Mouse (Mus musculus): ENCODE data around the gene Pnliprp1. TPM values are rescaled to one million over a fixed set of nuclear protein-coding genes. Genes with fewer than 3 reads are reported as not detected.

Gene Pnliprp1
- not detected in 2 replicates for polyA plus RNA-seq (2012; ENCODE audit: insufficient read depth, insufficient read length, low replicate concordance, missing spikeins)

DNA sequence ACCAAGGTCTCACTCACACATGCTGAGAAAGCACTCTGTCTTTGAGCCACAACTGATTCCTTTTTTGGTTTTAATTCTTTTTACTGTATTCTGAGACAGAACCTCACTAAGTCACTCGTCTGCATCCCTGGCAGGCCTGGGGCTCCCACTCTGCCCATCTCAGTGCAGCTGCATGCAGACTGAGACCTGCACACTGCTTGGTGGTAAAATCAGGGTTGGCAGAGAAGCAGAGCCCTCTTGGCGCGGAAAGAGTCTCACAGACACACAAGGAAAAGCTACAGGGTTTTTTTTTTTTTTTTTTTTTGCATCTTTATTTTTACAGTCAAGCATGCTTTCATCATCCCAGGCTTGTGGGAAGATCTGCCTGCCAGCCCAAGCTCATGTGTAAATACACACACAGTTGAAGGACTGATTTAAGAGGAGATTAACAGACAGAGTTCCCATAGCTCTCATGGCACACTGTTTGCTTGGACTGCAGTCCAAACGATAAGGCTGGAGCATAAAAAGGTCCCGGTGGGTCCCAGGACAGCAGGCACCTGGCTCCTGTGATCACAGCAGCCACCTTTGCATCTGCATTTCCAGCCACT lies at the start of gene Pnliprp1:
Pnliprp1 (plus strand) TSS at position 443 of the 587 bp plus-strand sequence.
- no peak within 1 kb of the TSS for H3K27ac ChIP-seq (ENCODE audit: insufficient read depth, low read depth, low read length)
- TF ChIP-seq POLR2A (IDR thresholded peaks at IDR 0.05; ENCODE audit: insufficient read depth, low read depth, low read length) (no peak), CTCF (IDR thresholded peaks at IDR 0.05; ENCODE audit: insufficient read depth, low read depth, low read length) (no peak)
- WGBS: 50% methylated on average over 5 of the region's 5 CpGs

DNA sequence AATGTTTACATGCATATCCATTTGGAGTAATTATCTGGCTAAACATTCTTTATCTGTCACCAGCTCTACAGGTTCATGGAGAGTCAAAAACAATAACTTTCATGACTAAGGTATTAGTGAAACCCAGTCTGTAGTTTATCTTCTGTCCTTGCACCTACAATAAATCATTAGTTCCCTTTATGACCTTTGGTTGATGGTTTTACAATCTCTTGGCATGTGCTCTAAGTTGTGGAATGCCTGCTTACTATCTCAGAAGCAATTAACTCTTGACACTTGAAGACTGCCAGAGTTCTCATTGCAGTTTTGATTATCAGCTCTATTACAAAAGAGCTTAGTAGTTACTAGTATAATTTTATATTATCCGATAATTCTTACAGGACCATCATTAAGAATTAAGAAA lies 39.8 kb upstream of the Pnliprp1 start:
- Histone ChIP-seq H3K4me3 (ENCODE audit: insufficient read depth, low read depth, low read length) (no peak overlapping the region), H3K4me1 (ENCODE audit: control insufficient read depth, insufficient read depth, low read length) (no peaks in the 10 kb centered on the region), H3K27ac (ENCODE audit: insufficient read depth, low read depth, low read length) (no peak overlapping the region)
- TF ChIP-seq POLR2A (IDR thresholded peaks at IDR 0.05; ENCODE audit: insufficient read depth, low read depth, low read length) (no peak), CTCF (IDR thresholded peaks at IDR 0.05; ENCODE audit: insufficient read depth, low read depth, low read length) (no peak)
- WGBS: 95% methylated on average over 1 of the region's 1 CpGs

More for the DNA sequence above, at the start of gene Pnliprp1:
- no peaks in the 10 kb centered on the region for H3K4me1 ChIP-seq (ENCODE audit: control insufficient read depth, insufficient read depth, low read length)
- H3K4me3 ChIP-seq (ENCODE audit: insufficient read depth, low read depth, low read length): no peak within 1 kb of the TSS

DNA sequence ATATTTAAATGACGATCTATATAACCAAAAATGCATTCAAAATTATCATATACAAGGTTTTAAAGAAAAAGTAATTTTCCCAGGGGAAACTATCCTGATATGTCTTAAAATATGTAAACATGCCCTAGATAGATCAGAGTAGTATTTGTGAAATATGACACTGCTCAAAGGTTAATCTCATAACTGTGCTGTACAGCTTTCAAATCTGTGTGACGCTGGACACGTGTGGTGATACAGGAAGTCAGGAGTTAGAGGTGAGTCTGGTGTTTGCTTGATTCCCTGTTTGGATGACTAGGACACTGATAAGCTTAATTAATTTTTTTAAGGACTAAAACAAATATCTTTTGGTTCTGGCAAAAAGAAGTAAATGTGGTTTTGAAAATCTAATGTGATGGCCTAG lies 33.4 kb upstream of the Pnliprp1 start:
- Histone ChIP-seq H3K4me1 (ENCODE audit: control insufficient read depth, insufficient read depth, low read length) (no peaks in the 10 kb centered on the region), H3K27ac (ENCODE audit: insufficient read depth, low read depth, low read length) (no peak overlapping the region), H3K4me3 (ENCODE audit: insufficient read depth, low read depth, low read length) (no peak overlapping the region)
- no peak for TF ChIP-seq CTCF (IDR thresholded peaks at IDR 0.05; ENCODE audit: insufficient read depth, low read depth, low read length)
- no peak for TF ChIP-seq POLR2A (IDR thresholded peaks at IDR 0.05; ENCODE audit: insufficient read depth, low read depth, low read length)
- 96% methylated on average over 3 of the region's 3 CpGs for WGBS

DNA sequence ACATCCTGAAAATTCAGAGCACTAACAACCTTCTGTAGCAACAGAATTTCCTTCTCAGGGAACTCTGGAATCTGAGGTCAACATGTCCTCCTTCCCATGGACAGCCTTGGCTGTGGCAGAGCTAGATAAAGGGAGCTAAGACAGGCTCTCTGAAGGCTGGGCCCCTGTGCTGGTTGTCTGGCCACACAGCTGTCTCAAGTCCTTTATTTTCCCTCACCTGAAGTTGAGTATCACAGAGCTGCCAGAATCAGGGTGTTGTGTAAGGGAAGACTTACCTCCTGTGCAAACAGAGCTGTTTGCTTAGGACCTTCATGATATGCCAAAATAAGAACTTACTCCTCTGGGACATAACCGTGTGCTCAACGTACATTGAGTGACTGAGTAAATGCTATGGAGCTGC lies 32.5 kb upstream of the Pnliprp1 start:
- TF ChIP-seq CTCF (IDR thresholded peaks at IDR 0.05; ENCODE audit: insufficient read depth, low read depth, low read length) (no peak), POLR2A (IDR thresholded peaks at IDR 0.05; ENCODE audit: insufficient read depth, low read depth, low read length) (no peak)
- 90% methylated on average over 2 of the region's 2 CpGs for WGBS

DNA sequence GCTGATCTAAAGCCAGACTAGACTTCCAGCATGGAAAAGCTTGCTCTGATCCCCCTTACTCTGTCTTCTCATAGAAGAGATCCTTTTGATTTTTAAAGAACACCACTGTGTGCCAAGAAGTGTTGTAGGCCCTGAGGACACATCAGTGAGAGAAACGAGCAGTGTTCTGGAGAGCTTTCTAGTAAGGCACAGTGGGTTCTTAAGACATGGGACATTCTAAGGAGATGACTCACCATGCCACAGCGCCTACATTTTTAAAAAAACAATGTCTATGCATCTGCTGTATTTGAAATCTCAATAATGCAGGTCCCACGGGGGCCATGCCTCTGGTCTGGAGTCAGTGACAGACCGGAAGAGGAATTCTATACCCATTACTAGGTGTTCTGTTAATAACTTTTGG lies 24.1 kb upstream of the Pnliprp1 start:
- 68% methylated on average over 4 of the region's 4 CpGs for WGBS
- TF ChIP-seq POLR2A (IDR thresholded peaks at IDR 0.05; ENCODE audit: insufficient read depth, low read depth, low read length) (no peak), CTCF (IDR thresholded peaks at IDR 0.05; ENCODE audit: insufficient read depth, low read depth, low read length) (no peak)
- H3K4me3 ChIP-seq (ENCODE audit: insufficient read depth, low read depth, low read length): no peak overlapping the region
- no peak overlapping the region for H3K27ac ChIP-seq (ENCODE audit: insufficient read depth, low read depth, low read length)
- no peaks in the 10 kb centered on the region for H3K4me1 ChIP-seq (ENCODE audit: control insufficient read depth, insufficient read depth, low read length)

More for the DNA sequence above, 32.5 kb upstream of the Pnliprp1 start:
- Histone ChIP-seq H3K4me3 (ENCODE audit: insufficient read depth, low read depth, low read length) (no peak overlapping the region), H3K4me1 (ENCODE audit: control insufficient read depth, insufficient read depth, low read length) (no peaks in the 10 kb centered on the region), H3K27ac (ENCODE audit: insufficient read depth, low read depth, low read length) (no peak overlapping the region)

DNA sequence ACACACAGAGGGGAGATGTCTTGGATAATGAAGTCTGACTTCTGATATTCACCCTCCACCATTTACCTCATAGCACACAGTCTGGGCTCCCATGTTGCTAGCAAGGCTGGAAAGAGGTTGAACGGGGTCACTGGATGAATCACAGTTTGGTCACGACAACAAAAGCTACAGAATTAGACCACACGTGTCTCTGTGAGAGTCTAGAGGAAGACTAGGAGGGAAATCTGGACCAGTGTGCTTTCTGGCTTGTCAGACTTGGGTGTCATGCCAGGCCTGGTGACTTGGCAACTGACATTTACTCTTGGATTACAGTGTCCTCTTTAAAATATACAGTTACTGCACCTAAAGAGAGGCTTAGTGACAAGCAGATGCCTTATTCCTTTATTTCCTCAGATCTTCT lies 20.1 kb upstream of the Pnliprp1 start:
- Histone ChIP-seq H3K4me3 (ENCODE audit: insufficient read depth, low read depth, low read length) (no peak overlapping the region), H3K27ac (ENCODE audit: insufficient read depth, low read depth, low read length) (no peak overlapping the region), H3K4me1 (ENCODE audit: control insufficient read depth, insufficient read depth, low read length) (no peaks in the 10 kb centered on the region)
- TF ChIP-seq CTCF (IDR thresholded peaks at IDR 0.05; ENCODE audit: insufficient read depth, low read depth, low read length): no peak
- TF ChIP-seq POLR2A (IDR thresholded peaks at IDR 0.05; ENCODE audit: insufficient read depth, low read depth, low read length): no peak
- WGBS: 34% methylated on average over 3 of the region's 3 CpGs

DNA sequence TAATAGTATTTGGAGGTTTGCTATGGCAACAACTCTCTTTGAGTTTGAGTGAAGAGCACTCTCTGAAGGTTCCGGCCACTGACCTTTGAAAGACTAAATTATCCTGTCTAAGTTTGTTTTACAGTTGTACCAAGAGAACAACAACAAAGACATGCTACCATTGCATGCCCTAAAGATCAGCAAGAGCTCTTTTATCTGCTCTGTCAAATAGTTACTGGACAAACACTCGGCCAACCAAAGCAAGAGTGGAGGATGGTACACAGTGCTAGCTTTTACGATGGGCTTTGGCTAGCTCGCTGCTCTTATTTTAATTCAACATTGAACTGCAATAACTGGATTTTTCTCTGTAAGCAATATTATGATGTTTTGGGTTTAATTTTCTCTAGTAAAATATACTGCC lies 10.8 kb upstream of the Pnliprp1 start:
- Histone ChIP-seq H3K4me1 (ENCODE audit: control insufficient read depth, insufficient read depth, low read length) (no peaks in the 10 kb centered on the region), H3K4me3 (ENCODE audit: insufficient read depth, low read depth, low read length) (no peak overlapping the region), H3K27ac (ENCODE audit: insufficient read depth, low read depth, low read length) (no peak overlapping the region)
- 92% methylated on average over 4 of the region's 4 CpGs for WGBS
- TF ChIP-seq POLR2A (IDR thresholded peaks at IDR 0.05; ENCODE audit: insufficient read depth, low read depth, low read length): no peak
- no peak for TF ChIP-seq CTCF (IDR thresholded peaks at IDR 0.05; ENCODE audit: insufficient read depth, low read depth, low read length)

DNA sequence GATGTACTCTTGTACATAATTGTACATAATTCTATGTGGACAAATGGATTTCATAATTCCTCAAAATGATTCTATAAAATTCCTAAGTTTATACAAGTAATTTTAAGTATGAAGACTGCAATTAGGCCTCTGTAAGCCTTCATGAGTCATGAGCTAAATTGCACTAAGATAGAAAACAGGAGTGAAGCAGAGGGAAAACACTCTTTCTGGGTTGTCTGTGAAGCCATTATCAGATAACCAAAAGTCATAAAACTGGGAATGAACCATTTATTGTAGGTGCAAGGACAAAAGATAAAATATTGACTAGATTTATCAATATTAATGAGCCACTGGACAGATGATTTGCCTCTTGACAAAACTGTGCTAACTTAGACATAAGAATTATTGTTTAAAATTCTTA lies 8.2 kb upstream of the Pnliprp1 start:
- Histone ChIP-seq H3K27ac (ENCODE audit: insufficient read depth, low read depth, low read length) (no peak overlapping the region), H3K4me3 (ENCODE audit: insufficient read depth, low read depth, low read length) (no peak overlapping the region), H3K4me1 (ENCODE audit: control insufficient read depth, insufficient read depth, low read length) (no peaks in the 10 kb centered on the region)
- TF ChIP-seq CTCF (IDR thresholded peaks at IDR 0.05; ENCODE audit: insufficient read depth, low read depth, low read length): no peak
- no peak for TF ChIP-seq POLR2A (IDR thresholded peaks at IDR 0.05; ENCODE audit: insufficient read depth, low read depth, low read length)

DNA sequence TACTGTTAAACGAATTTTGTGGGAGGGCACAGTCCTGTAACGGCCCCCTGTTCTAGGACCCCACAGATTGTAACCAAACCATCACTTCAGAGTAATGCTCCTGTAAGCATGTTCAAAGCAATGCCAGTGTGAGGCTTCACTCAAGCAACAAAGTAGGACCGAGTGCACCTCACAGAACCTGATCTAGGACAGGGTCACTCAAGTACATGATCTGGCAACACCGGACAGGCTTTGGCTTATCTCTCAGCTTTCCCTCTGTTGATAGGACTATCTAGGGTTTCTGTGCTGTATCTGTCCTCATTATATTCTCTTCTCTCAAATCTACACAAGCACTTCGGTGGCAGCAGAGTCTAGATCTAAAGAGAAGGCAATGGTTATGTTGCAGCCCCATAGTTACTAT lies 2.1 kb upstream of the Pnliprp1 start:
- 91% methylated on average over 5 of the region's 5 CpGs for WGBS
- Histone ChIP-seq H3K27ac (ENCODE audit: insufficient read depth, low read depth, low read length) (no peak overlapping the region), H3K4me3 (ENCODE audit: insufficient read depth, low read depth, low read length) (no peak overlapping the region), H3K4me1 (ENCODE audit: control insufficient read depth, insufficient read depth, low read length) (no peaks in the 10 kb centered on the region)
- TF ChIP-seq POLR2A (IDR thresholded peaks at IDR 0.05; ENCODE audit: insufficient read depth, low read depth, low read length) (no peak), CTCF (IDR thresholded peaks at IDR 0.05; ENCODE audit: insufficient read depth, low read depth, low read length) (no peak)

DNA sequence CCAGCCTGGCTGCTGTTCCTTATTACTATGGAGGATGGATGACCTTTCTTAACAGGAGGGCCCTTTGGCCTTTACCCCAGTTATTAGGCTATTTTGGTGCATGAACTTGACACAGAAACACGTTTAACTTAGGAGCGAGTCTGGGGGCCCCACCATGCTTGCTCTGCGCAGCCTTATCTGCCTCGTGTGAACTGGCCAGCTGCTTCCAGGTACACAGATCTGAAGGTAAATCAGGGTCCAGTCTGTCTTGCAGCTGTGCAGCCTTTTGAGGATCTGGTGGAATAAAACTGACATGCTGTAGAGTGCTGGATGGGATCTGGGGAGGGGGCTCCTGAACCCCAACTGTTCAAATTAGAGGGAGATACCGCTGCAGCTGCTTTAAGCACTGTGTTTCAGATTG lies 931 bp upstream of the Pnliprp1 start:
- 85% methylated on average over 5 of the region's 5 CpGs for WGBS
- H3K4me1 ChIP-seq (ENCODE audit: control insufficient read depth, insufficient read depth, low read length): no peaks in the 10 kb centered on the region
- H3K4me3 ChIP-seq (ENCODE audit: insufficient read depth, low read depth, low read length): no peak overlapping the region
- no peak for TF ChIP-seq POLR2A (IDR thresholded peaks at IDR 0.05; ENCODE audit: insufficient read depth, low read depth, low read length)
- no peak overlapping the region for H3K27ac ChIP-seq (ENCODE audit: insufficient read depth, low read depth, low read length)
